Mouse (Mus musculus) heart, adult 2 months (tissue): Measurements from ENCODE around the gene Slc25a34. TPM values are rescaled to one million over a fixed set of nuclear protein-coding genes. Genes with fewer than 3 reads are reported as not detected.

Experiments used
- DNase-seq, 2 experiments: peaks; one replicate each; pipeline ENCODE4 v3.0.0; 2021
- H3K27ac ChIP-seq: fragments of 200-600 bp; 2 replicates; pipeline ENCODE4 v1.8.1; 2022
- H3K27me3 ChIP-seq: fragments of 200-500 bp; 2 replicates; pipeline ENCODE4 v1.6.1; 2012; ENCODE audit warnings: mild to moderate bottlenecking, low read length, inconsistent platforms, mixed read lengths; ENCODE audit not compliant: control insufficient read depth, insufficient read depth
- H3K36me3 ChIP-seq: fragments of 200-500 bp; 2 replicates; pipeline ENCODE4 v1.6.1; 2012; ENCODE audit warnings: low read length, inconsistent platforms; ENCODE audit not compliant: control insufficient read depth, insufficient read depth
- H3K4me1 ChIP-seq: fragments of 200-500 bp; 2 replicates; pipeline ENCODE4 v1.6.1; 2011; ENCODE audit warnings: low read length; ENCODE audit not compliant: control insufficient read depth, insufficient read depth
- H3K4me3 ChIP-seq: fragments of 200-600 bp; 2 replicates; pipeline ENCODE4 v1.8.1; 2022
- H3K79me2 ChIP-seq: fragments of 200-500 bp; replicated peaks from 2 replicates; pipeline ENCODE4 v1.6.1; 2012; ENCODE audit warnings: mild to moderate bottlenecking, inconsistent platforms, low read length, moderate library complexity, mixed read lengths; ENCODE audit not compliant: control insufficient read depth, insufficient read depth
- H3K9ac ChIP-seq: fragments of 200-500 bp; 2 replicates; pipeline ENCODE4 v1.6.1; 2012; ENCODE audit warnings: low read depth, mild to moderate bottlenecking, control low read depth, inconsistent platforms, low read length, mixed read lengths
- CTCF ChIP-seq: fragments of 200-600 bp; IDR thresholded peaks from 2 replicates; pipeline ENCODE4 v1.8.1; 2022; ENCODE audit warnings: antibody characterized with exemption, mild to moderate bottlenecking, moderate library complexity
- EP300 ChIP-seq: fragments of 200-500 bp; IDR thresholded peaks from 2 replicates; pipeline ENCODE4 v1.6.1; 2011; ENCODE audit warnings: low read depth, low read length, control low read depth; ENCODE audit not compliant: insufficient read depth
- POLR2A ChIP-seq: fragments of 200-500 bp; IDR thresholded peaks from 2 replicates; pipeline ENCODE4 v1.6.1; 2011; ENCODE audit warnings: mild to moderate bottlenecking, low read depth, low read length, control low read depth; ENCODE audit not compliant: insufficient read depth
- WGBS: fragments of 180-500 bp; shearing (Covaris S2); methylation state at CpG from one replicate; pipeline ENCODE4 v1.1.7; 2018; 5-methylcytosine and 5-hydroxymethylcytosine counted together
- intact Hi-C: fragments of 180-260 bp; cut with DNase I; formaldehyde crosslinking; loops from one replicate; pipeline ENCODE4 v1.15.1; 2025
- polyA plus RNA-seq: library from polyadenylated mRNA; depleted of rRNA; stranded (reverse); fragments of >200 nt; gene quantifications from 2 replicates; pipeline ENCODE4 v1.2.3, GENCODE M21; 2012
- total RNA-seq, 2 experiments: library from RNA; stranded (reverse); gene quantifications; 2 replicates each; pipeline ENCODE4 v1.2.3; 2021

Gene Slc25a34
- total and polyA plus RNA-seq, 3 experiments: 118 to 183 (median 132) TPM

DNA sequence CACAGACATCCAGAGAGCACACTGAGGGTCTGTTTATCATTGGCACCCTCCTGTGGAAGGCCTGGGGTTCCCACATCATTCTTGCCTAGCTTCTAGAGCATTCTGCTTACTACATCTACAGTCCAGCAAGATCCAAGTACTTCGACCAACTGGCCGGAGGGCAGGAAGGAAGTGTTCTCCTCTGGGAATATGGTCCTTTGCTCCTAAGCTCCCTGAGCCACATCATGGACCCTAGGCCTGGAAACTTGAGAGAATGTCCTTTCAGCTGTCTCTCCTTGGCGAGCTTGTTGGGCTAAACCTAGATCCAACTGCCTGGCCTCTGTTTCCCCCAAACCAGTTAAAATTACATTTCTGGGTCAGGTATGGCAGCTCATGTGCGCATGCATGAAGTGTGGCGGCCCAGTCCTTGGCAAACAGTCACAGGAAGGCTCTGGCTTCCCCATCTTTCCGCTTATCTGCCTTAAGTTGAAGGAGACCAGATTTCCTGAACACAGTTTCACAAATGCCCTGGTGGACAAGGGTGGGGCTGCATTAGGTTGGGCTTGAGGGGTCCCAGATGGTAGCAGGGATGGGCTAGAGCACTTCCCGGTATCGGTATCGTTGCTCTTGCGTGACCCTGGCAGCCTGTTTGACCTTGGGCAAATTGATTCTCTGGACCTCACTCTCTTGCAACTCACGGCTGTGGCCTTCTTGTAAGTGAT, 20.9 kb downstream of the Slc25a34 start:
- H3K4me1 ChIP-seq: peaks cover 29% of the 10 kb centered on the region
- DNase-seq: peak in 1 of 2 experiments; percentile 55
- WGBS: 39% methylated on average over 11 of the region's 11 CpGs

DNA sequence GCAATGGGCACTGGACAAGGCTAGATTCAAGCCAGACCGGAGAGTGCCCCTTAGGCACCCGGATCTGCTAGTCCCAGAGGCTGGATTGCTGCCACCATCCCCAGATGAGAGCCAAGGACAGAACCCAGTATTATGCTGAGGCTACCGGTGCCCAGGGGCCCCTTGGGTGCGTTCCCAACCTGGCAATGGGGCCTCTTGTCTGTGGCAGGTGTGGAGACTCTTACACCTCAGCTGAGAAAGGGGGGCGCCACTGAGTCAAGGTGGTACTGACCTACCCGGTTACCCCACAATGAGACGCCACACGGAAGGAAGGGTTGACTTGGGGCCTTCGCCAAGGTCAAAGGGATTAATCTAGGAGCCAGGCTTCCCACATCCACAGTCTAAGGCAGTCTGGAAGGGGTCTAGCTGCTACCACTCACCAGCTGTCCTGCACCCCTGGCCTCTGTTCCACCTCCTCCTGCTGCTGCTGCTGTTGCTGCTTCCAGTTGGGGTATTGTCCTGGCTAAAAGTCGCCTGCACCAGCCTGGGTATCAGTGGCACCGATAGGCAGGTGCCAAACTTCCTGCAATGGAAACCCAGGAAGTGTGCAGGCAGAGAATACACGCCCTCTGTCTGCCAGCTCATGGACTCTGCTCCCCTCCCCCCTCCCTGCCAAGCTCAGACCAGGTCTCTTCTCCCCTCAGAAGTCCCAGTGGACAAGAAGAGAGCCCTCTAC, 22.3 kb downstream of the Slc25a34 start:
- Histone ChIP-seq H3K9ac (peak overlapping the region; percentile 91), H3K27me3 (no peaks in the 10 kb centered on the region), H3K4me3 (peak overlapping the region; percentile 25), H3K36me3 (no peaks in the 10 kb centered on the region), H3K27ac (peak overlapping the region; percentile 92), H3K79me2 (no peaks in the 10 kb centered on the region), H3K4me1 (peaks cover 30% of the 10 kb centered on the region)
- 53% methylated on average over 12 of the region's 12 CpGs for WGBS
- peak; percentile 38 for TF ChIP-seq CTCF
- TF ChIP-seq EP300: peak; percentile 72; the same call in 1 of the 2 replicates
- peak; percentile 76 for TF ChIP-seq POLR2A
- intact Hi-C loops: no loop called here
- peak in 1 of 2 experiments; percentile 64 for DNase-seq

More for the DNA sequence above, 20.9 kb downstream of the Slc25a34 start:
- H3K79me2 ChIP-seq: no peaks in the 10 kb centered on the region
- intact Hi-C loops: no loop called here
- H3K27me3 ChIP-seq: no peaks in the 10 kb centered on the region
- no peak overlapping the region for H3K9ac ChIP-seq
- no peak overlapping the region for H3K4me3 ChIP-seq
- H3K27ac ChIP-seq: peak overlapping the region; percentile 92
- H3K36me3 ChIP-seq: no peaks in the 10 kb centered on the region
- peak; percentile 60; the same call in 1 of the 2 replicates for TF ChIP-seq EP300
- peak; percentile 41; the same call in 1 of the 2 replicates for TF ChIP-seq POLR2A
- TF ChIP-seq CTCF: peak; percentile 51

DNA sequence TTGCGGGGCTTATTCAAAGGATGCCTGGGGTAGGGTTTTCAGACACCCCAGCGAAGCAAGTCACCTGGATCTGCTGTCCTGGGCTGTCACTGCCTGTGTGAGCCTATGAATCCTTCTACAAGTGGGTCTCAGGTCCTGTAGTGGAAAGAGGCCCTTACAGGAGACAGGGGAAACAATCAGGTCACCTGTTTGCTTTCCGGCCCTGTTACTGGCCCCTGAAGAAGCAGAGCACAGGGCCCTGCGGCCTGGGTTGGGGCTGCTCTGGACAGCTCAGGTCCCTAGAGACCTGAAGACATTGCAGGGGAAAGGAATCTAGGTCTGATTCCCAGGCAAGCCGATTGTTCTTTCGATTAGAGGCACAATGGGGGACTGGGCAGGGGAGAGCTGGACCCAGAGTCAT, 23.3 kb downstream of the Slc25a34 start:
- Histone ChIP-seq H3K4me3 (peak overlapping the region; percentile 74), H3K36me3 (no peaks in the 10 kb centered on the region), H3K9ac (peak overlapping the region; percentile 91), H3K27me3 (no peaks in the 10 kb centered on the region), H3K79me2 (no peaks in the 10 kb centered on the region), H3K27ac (peak overlapping the region; percentile 92), H3K4me1 (peaks cover 30% of the 10 kb centered on the region)
- WGBS: 30% methylated on average over 6 of the region's 6 CpGs
- peak in 1 of 2 experiments; percentile 39 for DNase-seq
- no peak for TF ChIP-seq EP300
- no peak for TF ChIP-seq CTCF
- no peak for TF ChIP-seq POLR2A
- intact Hi-C loops: no loop called here

DNA sequence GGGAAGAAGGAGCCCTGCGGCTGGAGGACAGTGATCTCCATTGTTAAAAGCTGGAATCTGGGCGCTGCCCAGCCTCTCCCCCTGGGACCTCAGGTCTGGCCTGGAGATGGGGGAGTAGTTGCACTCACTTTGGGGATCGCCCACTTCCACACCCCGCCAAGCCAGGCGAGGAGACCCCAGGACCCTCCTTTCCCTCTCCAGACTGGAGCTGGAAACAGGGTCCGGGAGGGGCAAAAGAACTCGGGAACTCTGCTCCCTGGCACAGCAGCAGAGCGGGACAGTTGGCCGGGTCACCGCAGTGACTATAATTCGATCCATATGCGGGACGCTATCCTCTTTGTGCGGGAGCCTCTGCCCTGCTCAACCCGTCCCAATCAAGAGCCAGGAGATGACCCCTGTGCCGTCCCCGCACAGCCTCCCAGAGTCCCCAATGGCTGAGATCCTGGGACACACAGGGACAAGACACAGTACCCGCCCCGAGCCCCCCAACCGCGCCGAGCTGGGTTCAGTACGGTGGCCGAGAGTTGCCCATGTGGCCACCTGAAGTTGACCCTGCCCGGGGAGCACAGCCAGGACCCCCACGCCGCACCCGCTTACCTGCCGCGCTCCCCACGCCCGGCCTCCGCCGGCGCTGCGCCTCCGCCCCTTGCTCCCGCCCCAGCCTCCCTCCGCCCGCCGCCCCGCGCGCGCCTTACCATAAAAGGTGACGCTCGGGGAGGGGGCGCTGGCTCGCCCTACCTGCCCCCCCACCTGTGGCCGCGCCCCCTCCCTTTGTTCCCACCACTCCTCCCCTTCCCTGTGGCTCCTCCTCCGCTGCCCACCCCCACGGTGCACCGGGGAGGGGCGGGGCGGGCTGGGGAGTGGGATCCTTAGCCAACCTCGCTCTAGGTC, 24.1 kb downstream of the Slc25a34 start:
- H3K27ac ChIP-seq: peak overlapping the region; percentile 92
- no peaks in the 10 kb centered on the region for H3K27me3 ChIP-seq
- peak overlapping the region; percentile 91 for H3K9ac ChIP-seq
- H3K79me2 ChIP-seq: no peaks in the 10 kb centered on the region
- no peaks in the 10 kb centered on the region for H3K36me3 ChIP-seq
- peak overlapping the region; percentile 74 for H3K4me3 ChIP-seq
- H3K4me1 ChIP-seq: peaks cover 27% of the 10 kb centered on the region
- 3% methylated on average over 48 of the region's 57 CpGs for WGBS
- intact Hi-C loops: loop anchor here (2.0 kb wide), 1 partner anchor 19 kb away; the partner anchor contains the start of gene Tmem82
- TF ChIP-seq POLR2A (peak; percentile 33; the same call in 1 of the 2 replicates), EP300 (no peak), CTCF (no peak)
- DNase-seq: peak; percentile 58 to 62

DNA sequence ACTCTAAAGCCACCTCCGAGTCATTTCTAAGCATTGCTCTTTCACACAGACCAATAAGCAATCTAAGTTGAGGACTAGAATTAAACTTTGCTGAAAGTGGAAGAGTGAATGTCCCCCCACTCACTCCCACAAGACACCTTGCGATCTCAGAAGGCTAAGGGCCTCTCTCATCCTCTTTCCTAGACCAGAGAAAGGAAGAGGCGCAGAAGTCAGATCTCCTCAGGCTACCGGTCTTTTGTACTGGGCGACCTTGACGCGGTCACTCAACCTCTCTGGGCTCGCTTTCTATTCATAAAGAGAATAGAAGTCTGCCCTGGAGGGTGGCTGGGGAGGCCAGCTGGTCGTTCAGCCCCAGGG, 24.7 kb downstream of the Slc25a34 start:
- DNase-seq: no peak
- intact Hi-C loops: loop anchor here (2.0 kb wide), 1 partner anchor 20 kb away; the partner anchor contains the start of gene Tmem82
- peak overlapping the region; percentile 92 for H3K27ac ChIP-seq
- H3K36me3 ChIP-seq: no peaks in the 10 kb centered on the region
- peak overlapping the region; percentile 74 for H3K4me3 ChIP-seq
- no peaks in the 10 kb centered on the region for H3K27me3 ChIP-seq
- TF ChIP-seq CTCF (no peak), POLR2A (no peak), EP300 (no peak)
- 2% methylated on average over 9 of the region's 9 CpGs for WGBS
- no peaks in the 10 kb centered on the region for H3K79me2 ChIP-seq
- H3K4me1 ChIP-seq: peaks cover 21% of the 10 kb centered on the region
- H3K9ac ChIP-seq: peak overlapping the region; percentile 91
